Mouse (Mus musculus) gastrocnemius, postnatal 36 days (tissue): ENCODE measurements around the gene Tns1. TPM values are rescaled to one million over a fixed set of nuclear protein-coding genes. Genes with fewer than 3 reads are reported as not detected.

Experiments
- DNase-seq, 2 experiments: peaks; one replicate each; pipeline ENCODE4 v3.0.0; 2022
- intact Hi-C: fragments of 180-260 bp; cut with DNase I; formaldehyde crosslinking; loops from one replicate; pipeline ENCODE4 v1.15.1; 2025
- total RNA-seq, 2 experiments: library from RNA; stranded (reverse); gene quantifications; 2 replicates each; pipeline ENCODE4 v1.2.3; 2021

Tns1 gene
- total RNA-seq, 2 experiments from 2014 or later, result 194 to 248 TPM

- no peak for DNase-seq
- intact Hi-C loops, result no loop called here
These were observed 150.3 kb downstream of the Tns1 start for GRCm38 (mm10) chr1:73973992-73974391.

DNA sequence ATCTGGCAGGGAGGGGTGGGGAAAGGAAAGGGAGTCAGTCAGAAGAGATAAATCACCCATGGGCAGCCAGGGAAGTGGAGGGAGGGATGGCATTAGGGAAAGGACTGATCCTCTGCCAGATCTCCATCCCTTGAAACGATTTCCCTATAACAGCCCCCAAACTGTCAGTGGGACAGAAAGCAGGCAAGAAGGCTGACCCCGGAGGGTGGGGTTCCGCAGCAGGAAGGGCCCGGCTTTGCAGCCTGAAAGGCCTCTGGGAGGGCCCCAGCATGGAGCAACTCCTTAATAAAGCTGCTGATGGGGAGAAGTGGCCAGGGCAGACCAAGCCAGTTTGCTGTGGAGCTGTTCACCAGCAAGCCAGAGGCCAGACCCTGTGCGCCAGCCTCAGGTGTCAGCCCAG is 151.5 kb downstream of the Tns1 start:
- no peak for DNase-seq
- intact Hi-C loops, result no loop called here

GRCm38 (mm10) chr1:73970161-73970730 is 154.0 kb downstream of the Tns1 start:
- no peak for DNase-seq
- intact Hi-C loops, result no loop called here

- intact Hi-C loops, result no loop called here
- no peak for DNase-seq
These were observed 155.3 kb downstream of the Tns1 start for GRCm38 (mm10) chr1:73968712-73969511.

- DNase-seq, result no peak
- intact Hi-C loops, result no loop called here
These were observed 157.6 kb downstream of the Tns1 start for GRCm38 (mm10) chr1:73966411-73967238.

DNA sequence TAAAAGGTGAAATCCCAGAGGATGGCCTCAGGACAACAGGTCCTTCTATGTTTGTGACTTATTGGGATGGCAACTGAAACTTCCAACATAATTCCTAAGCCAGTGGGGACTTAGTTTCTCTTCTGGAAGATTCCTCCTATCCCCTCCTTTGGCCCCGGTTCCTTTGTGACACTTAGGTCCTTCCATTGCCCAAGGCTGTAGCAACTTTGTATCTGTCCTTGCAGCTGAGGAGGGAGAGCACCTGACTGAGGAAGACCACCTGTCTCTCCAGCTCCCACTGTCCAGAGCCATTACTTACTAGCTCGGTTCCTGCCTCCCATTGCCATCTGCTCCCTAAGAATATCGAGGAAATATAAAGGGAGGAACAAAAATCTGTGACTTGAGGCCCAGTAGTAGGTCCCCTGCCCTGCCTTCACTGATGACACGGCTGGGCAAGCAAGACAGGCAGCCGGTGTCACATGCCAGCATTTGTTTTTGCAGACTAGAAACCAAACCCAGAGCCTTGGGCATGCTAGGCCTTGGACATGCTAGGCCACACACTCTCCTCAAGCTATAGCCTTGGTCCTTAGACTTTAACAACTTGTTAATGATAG is 160.0 kb downstream of the Tns1 start:
- intact Hi-C loops, result no loop called here
- no peak for DNase-seq

GRCm38 (mm10) chr1:73963626-73964025 is 160.6 kb downstream of the Tns1 start:
- DNase-seq, result peak; percentile 55 to 75
- intact Hi-C loops, result no loop called here

- intact Hi-C loops, result no loop called here
- peak; percentile 82 to 87 for DNase-seq
These were observed 161.4 kb downstream of the Tns1 start for GRCm38 (mm10) chr1:73962668-73963371.

DNA sequence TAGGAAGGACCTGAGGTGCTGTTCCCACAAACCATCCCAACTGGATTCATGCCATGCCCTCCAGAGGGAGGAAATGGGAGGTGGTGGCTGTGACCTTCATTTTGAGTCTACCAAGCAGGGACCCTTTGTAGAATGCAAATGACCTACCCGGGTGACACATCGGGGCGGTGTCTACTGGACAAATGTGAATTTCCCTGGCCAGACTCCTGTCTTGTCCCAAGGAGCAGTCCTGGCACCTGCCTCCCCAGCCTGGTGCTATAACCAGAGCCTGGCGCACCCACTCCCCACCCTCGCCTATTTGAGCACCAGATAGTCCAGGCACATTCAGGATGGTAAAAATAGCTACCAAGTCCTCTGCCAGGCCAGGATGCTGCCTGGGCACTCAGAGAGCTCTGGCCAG is 162.2 kb downstream of the Tns1 start:
- intact Hi-C loops, result no loop called here
- peak; percentile 50 to 60 for DNase-seq

GRCm38 (mm10) chr1:73959758-73960157 is 164.5 kb downstream of the Tns1 start:
- intact Hi-C loops, result no loop called here
- DNase-seq, result no peak

DNA sequence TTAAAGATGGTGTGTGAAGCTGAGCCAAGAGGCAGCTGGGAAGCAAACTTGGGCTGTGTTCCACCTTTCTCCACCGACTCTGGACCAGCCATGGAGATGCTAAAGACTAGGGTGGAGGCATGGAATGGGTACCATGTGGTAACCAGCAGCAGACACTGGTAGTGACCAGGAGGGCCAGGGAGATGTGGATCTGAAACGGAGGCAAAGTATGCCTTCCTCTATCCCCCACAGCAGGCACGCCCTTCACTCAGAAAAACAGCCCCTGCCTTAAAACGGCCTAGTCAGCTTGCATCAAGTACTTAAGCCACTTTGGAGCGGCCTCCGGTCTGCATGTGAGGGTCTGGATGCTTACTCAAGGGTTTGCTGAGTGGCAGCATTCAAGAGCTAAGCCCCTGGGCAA is 164.9 kb downstream of the Tns1 start:
- DNase-seq, result no peak
- intact Hi-C loops, result no loop called here

DNA sequence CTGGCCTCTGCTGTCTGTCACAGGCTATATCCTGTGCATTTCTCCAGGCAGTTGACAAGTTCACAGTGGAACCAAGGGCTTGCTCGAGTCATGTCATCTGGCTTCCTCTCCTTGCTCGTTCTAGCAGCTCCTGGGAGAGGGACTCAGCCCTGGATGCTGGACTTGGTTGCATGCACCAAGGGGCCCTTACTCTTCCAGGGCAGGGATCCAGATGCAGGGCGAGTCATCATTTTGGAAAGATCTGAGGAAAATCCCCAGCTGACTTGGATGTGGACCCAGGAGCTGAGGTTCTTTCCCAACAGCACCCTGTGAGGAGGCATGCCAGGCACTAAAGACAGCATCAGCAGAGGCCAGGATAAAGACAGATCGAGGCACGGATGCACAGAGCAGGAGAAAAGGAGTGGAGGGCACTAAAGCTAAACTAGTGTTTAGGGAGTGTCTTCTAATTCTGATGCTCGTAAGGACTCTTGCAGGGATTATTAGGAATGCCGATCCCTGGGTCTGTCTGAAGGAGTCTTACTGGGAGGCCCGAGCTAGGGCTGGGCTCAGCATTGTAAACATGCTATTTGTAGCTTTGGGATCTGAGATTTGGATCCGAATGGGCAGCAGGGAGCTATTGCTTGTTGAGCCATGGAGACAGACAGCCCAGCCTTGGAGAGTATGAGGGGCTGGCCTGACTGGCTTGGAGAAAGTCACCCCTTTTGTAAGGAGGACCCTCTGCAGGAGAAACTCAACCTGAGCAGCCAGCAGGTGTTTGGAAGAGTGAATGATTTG is 165.9 kb downstream of the Tns1 start:
- DNase-seq, result peak; percentile 68 to 74
- intact Hi-C loops, result no loop called here

DNA sequence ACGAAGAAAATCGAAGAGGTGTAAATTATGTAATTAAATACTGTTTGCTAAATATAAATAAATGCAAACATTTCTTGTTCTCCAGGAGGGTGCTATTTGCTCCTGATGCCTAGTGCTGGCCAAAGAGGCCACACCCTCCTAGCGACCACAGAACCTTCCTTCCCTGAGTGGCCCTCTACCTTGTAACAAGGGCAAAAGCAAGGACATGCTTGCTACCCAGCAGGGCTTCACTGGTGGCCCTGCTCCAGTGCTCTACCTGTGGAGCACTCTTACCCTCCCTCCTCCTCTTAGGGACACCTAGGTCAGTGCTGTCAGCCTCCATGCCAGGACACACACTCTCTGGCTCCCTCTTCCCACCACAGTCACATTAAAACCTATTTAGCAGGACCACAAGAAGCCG is 166.8 kb downstream of the Tns1 start:
- no peak for DNase-seq
- intact Hi-C loops, result no loop called here

DNA sequence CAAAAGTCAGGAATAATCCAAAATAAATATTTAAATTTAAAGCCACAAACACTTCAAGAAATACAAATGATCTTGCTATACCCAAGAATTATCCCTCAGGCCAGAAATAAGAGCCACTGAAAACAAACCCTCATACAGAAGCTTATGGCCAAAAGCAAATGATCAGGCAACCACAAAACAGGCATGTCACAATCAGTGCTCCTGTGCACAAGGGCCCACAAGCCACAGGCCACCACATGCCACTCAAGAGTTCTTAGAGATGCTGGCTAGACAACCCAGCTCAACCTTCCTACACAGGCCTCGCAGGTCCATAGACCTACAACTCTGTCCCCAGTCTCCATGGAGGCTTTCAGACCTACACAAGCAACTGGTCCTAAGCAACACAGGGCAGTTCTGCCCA is 167.9 kb downstream of the Tns1 start:
- no peak for DNase-seq

DNA sequence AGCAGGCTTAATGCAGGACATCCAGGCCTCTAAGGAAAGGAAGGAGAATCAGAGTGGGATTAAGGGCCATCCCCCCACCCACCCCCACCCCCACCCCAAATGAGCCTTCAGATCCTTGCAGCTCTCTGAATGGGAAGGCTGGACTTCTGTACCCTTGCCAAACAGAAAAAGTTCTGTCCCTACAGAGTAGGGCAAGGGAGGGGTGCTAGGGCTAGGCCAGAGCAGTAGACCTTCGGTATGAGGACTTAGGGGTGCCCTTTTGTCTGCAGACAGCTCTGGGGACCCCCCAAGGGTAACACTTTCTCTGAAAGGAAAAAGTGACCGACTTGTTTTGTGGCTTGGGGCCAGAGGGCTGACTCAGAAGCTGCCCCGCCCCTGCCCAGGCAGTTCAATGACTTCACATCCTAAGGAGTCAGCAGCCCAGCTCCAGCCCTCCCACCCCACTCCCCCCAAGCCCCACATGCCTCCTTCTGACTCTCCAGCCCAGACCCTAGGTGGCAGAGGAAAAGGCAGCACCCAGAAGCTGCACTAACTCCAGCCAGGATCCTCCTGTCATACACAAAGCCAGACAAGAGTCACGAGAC is 168.9 kb downstream of the Tns1 start:
- DNase-seq, result peak in 1 of 2 experiments; percentile 57
- intact Hi-C loops, result no loop called here

More for the DNA sequence above, 167.9 kb downstream of the Tns1 start:
- intact Hi-C loops, result no loop called here

DNA sequence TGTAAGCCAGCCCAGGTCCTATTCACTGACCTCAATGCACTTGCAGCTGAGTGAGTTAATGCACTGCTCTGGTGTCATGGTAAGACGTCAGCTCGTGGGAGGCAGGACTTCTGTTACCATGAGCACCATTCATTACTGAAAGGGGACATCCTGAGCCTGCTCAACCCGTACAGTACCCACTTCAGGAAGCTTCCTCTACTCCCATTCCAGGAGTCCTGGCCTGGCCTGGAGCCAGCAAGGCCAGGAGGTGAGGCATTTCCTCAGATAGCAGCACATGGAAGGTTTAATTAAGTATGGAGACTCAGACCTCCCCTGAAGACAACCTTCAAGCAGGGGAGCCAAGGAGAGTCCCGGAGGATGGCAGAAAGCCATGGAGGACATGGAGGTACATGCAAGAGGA is 169.6 kb downstream of the Tns1 start:
- DNase-seq, result peak in 1 of 2 experiments; percentile 31
- intact Hi-C loops, result no loop called here

- no peak for DNase-seq
- intact Hi-C loops, result no loop called here
These were observed 170.2 kb downstream of the Tns1 start for GRCm38 (mm10) chr1:73954015-73954408.

GRCm38 (mm10) chr1:73953317-73954014 is 170.8 kb downstream of the Tns1 start:
- intact Hi-C loops, result no loop called here
- no peak for DNase-seq

DNA sequence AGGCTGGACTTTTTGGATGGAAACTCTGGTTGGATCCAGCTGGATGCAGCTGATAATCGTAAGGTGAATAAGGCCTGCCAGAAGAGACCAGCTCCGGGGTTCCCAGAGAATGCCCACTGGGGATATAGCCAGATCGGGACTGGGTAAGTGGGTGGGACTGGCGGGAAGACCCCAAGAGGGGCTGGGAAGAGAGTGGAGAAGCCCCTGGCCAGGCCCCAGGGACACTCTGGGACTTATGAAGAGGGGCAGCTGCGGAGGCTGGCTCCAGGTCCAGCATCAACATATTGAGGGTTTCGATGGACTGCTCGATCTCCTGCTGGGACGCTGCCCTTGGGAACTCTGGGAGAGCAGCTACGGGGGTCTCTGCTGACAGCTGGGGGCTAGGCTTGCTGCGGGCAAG is 171.7 kb downstream of the Tns1 start:
- no peak for DNase-seq
- intact Hi-C loops, result no loop called here
